Comparison of ENCODE assay signal across 8 mouse cellular contexts in genomic region chr7:25753076-25753475, GRCm38 (mm10). TPM values are rescaled to one million over a fixed set of nuclear protein-coding genes. Genes with fewer than 3 reads are reported as not detected.
DNase-seq lines count a peak whose midpoint lies in the region; ATAC-seq and TF ChIP-seq lines count a peak whose summit lies in the region.

No protein-coding gene starts in this region.

- H3K9ac ChIP-seq in neural tube, embryonic 11.5 days (ENCODE audit: low read length), result peak overlapping the region; percentile 98
- peak overlapping the region; percentile 99 for H3K9ac ChIP-seq in limb, embryonic 14.5 days (ENCODE audit: low read depth, low read length, severe bottlenecking)

- no peaks in the 10 kb centered on the region for H3K27me3 ChIP-seq in neural tube, embryonic 11.5 days (ENCODE audit: control insufficient read depth, insufficient read depth, low read length)
- H3K27me3 ChIP-seq in limb, embryonic 14.5 days (ENCODE audit: control insufficient read depth, insufficient read depth, low read length), result no peaks in the 10 kb centered on the region
- no peaks in the 10 kb centered on the region for H3K27me3 ChIP-seq in thymus, adult 2 months (ENCODE audit: control insufficient read depth, insufficient read depth, low read length)

- H3K9me3 ChIP-seq in neural tube, embryonic 11.5 days (ENCODE audit: control insufficient read depth, low read length), result no peaks in the 10 kb centered on the region
- no peaks in the 10 kb centered on the region for H3K9me3 ChIP-seq in limb, embryonic 14.5 days (ENCODE audit: control insufficient read depth, low read length)

- H3K36me3 ChIP-seq in neural tube, embryonic 11.5 days (ENCODE audit: control insufficient read depth, insufficient read depth, low read length), result peaks cover 5% of the 10 kb centered on the region
- H3K36me3 ChIP-seq in limb, embryonic 14.5 days (ENCODE audit: control insufficient read depth, insufficient read depth, low read length), result peaks cover 43% of the 10 kb centered on the region
- H3K36me3 ChIP-seq in thymus, adult 2 months (ENCODE audit: control insufficient read depth, insufficient read depth, low read length), result peaks cover 26% of the 10 kb centered on the region

- no peak for ATAC-seq in cerebellum, adult (ENCODE audit: insufficient number of reproducible peaks, low FRiP score, low TSS enrichment)
- ATAC-seq in neural tube, embryonic 11.5 days (ENCODE audit: insufficient read depth, low FRiP score, low TSS enrichment), result no peak
- ATAC-seq in limb, embryonic 14.5 days (ENCODE audit: low FRiP score, low read depth), result no peak

- peak overlapping the region; percentile 92 for H3K4me2 ChIP-seq in neural tube, embryonic 11.5 days (ENCODE audit: low read depth)
- peak overlapping the region; percentile 83 for H3K4me2 ChIP-seq in limb, embryonic 14.5 days (replicated peaks; ENCODE audit: low read depth, low read length, severe bottlenecking)

- H3K4me1 ChIP-seq in neural tube, embryonic 11.5 days (ENCODE audit: control insufficient read depth, insufficient read depth, low read length), result peaks cover 14% of the 10 kb centered on the region
- peaks cover 13% of the 10 kb centered on the region for H3K4me1 ChIP-seq in limb, embryonic 14.5 days (ENCODE audit: control insufficient read depth, insufficient read depth, low read length)
- H3K4me1 ChIP-seq in thymus, adult 2 months (replicated peaks; ENCODE audit: control insufficient read depth, insufficient read depth, low read length), result peaks cover 10% of the 10 kb centered on the region; the same call in 1 of the 2 replicates

- peak overlapping the region; percentile 96 for H3K4me3 ChIP-seq in neural tube, embryonic 11.5 days (ENCODE audit: low read depth, low read length)
- H3K4me3 ChIP-seq in limb, embryonic 14.5 days (replicated peaks; ENCODE audit: low read length), result peak overlapping the region; percentile 98
- no peak overlapping the region for H3K4me3 ChIP-seq in thymus, adult 2 months (ENCODE audit: control insufficient read depth, insufficient read depth, low read length)

- DNase-seq in cerebellum, adult 9-11 months, result peak; percentile 51
- DNase-seq in neural tube, embryonic 11.5 days (ENCODE audit: low spot score), result no peak
- DNase-seq in neural tube, embryonic 10.5 days (ENCODE audit: extremely low spot score, low spot score), result no peak
- DNase-seq in limb, embryonic 14.5 days (ENCODE audit: low spot score), result no peak
- DNase-seq in thymus, adult 2 months, result no peak
- DNase-seq in c-Kit-positive CD71-positive TER-119-positive erythroid progenitor cells, embryonic 14.5 days (ENCODE audit: low spot score), result no peak
- DNase-seq in retina, embryonic 14.5 days (ENCODE audit: low spot score), result no peak

- TF ChIP-seq POLR2A in limb, embryonic 14.5 days (IDR thresholded peaks at IDR 0.05; ENCODE audit: borderline replicate concordance, extremely low read depth, insufficient read depth, insufficient read length), result no peak
- TF ChIP-seq POLR2A in thymus, adult 2 months (IDR thresholded peaks at IDR 0.05; ENCODE audit: control insufficient read depth, extremely low read depth, insufficient read depth, low read length, poor library complexity), result no peak

- TF ChIP-seq CTCF in thymus, adult 2 months (IDR thresholded peaks at IDR 0.05; ENCODE audit: borderline replicate concordance, control insufficient read depth, extremely low read depth, insufficient read depth, low read length, poor library complexity), result no peak

- H3K27ac ChIP-seq in neural tube, embryonic 11.5 days (ENCODE audit: low read depth, low read length), result no peak overlapping the region
- H3K27ac ChIP-seq in limb, embryonic 14.5 days (replicated peaks; ENCODE audit: low read depth, low read length), result no peak overlapping the region
- no peak overlapping the region for H3K27ac ChIP-seq in thymus, adult 2 months (ENCODE audit: control insufficient read depth, insufficient read depth, low read length)

RNA-seq across cellular contexts. Expression of gene Hnrnpul1, which starts 1.5 kb away (rescaled TPM):
- polyA plus RNA-seq in neural tube, embryonic 11.5 days (2014; fragmentation: Nextera tagmentation; extraction: Ambion mirVana), result 70.2 and 74.4 TPM in 2 replicates
- polyA plus RNA-seq in limb, embryonic 14.5 days (2012; rRNA removed), result 66.8 and 73.4 TPM in 2 replicates
- polyA plus RNA-seq in limb, embryonic 14.5 days (2014; fragmentation: Nextera tagmentation; extraction: Ambion mirVana), result 77.1 and 80.7 TPM in 2 replicates
- polyA plus RNA-seq in thymus, adult 2 months (2012; rRNA removed), result 102 and 134 TPM in 2 replicates

RNA-seq across cellular contexts. Expression of gene Ccdc97, which starts 34.2 kb away (rescaled TPM):
- polyA plus RNA-seq in neural tube, embryonic 11.5 days (2014; fragmentation: Nextera tagmentation; extraction: Ambion mirVana), result 35.7 and 39.5 TPM in 2 replicates
- 64.5 and 84.8 TPM in 2 replicates for polyA plus RNA-seq in limb, embryonic 14.5 days (2012; rRNA removed)
- polyA plus RNA-seq in limb, embryonic 14.5 days (2014; fragmentation: Nextera tagmentation; extraction: Ambion mirVana), result 28.4 and 32.0 TPM in 2 replicates
- polyA plus RNA-seq in thymus, adult 2 months (2012; rRNA removed), result 184 and 185 TPM in 2 replicates

RNA-seq across cellular contexts. Expression of gene Axl, which starts 35.4 kb away (rescaled TPM):
- polyA plus RNA-seq in neural tube, embryonic 11.5 days (2014; fragmentation: Nextera tagmentation; extraction: Ambion mirVana), result 29.9 and 33.7 TPM in 2 replicates
- 80.2 and 94.4 TPM in 2 replicates for polyA plus RNA-seq in limb, embryonic 14.5 days (2012; rRNA removed)
- 111 and 132 TPM in 2 replicates for polyA plus RNA-seq in limb, embryonic 14.5 days (2014; fragmentation: Nextera tagmentation; extraction: Ambion mirVana)
- polyA plus RNA-seq in thymus, adult 2 months (2012; rRNA removed), result 67.0 and 75.0 TPM in 2 replicates
